Mouse (Mus musculus) erythroblast, embryonic 14.5 days (primary cell): ENCODE data around the gene Pgpep1l. TPM values are rescaled to one million over a fixed set of nuclear protein-coding genes. Genes with fewer than 3 reads are reported as not detected.

Experiments used
- H3K27me3 ChIP-seq: 2 replicates; pipeline ENCODE4 v1.6.1; 2012; ENCODE audit warnings: inconsistent platforms; ENCODE audit not compliant: control insufficient read depth
- H3K36me3 ChIP-seq: 2 replicates; pipeline ENCODE4 v1.6.1; 2012; ENCODE audit warnings: mild to moderate bottlenecking, inconsistent platforms; ENCODE audit not compliant: control insufficient read depth
- H3K4me1 ChIP-seq: 2 replicates; pipeline ENCODE4 v1.6.1; 2012; ENCODE audit warnings: inconsistent platforms; ENCODE audit not compliant: control insufficient read depth
- H3K4me3 ChIP-seq: replicated peaks from 2 replicates; pipeline ENCODE3; 2012; ENCODE audit warnings: moderate library complexity, mild to moderate bottlenecking, inconsistent platforms
- H3K9me3 ChIP-seq: 2 replicates; pipeline ENCODE4 v1.6.1; 2012; ENCODE audit warnings: low read length, inconsistent platforms, mixed read lengths; ENCODE audit not compliant: control insufficient read depth
- GATA1 ChIP-seq: IDR thresholded peaks from 2 replicates; pipeline ENCODE4 v1.6.1; 2012; ENCODE audit warnings: low read length, inconsistent platforms, mixed read lengths
- TAL1 ChIP-seq: IDR thresholded peaks from 3 replicates; pipeline ENCODE4 v1.6.1; 2012; ENCODE audit warnings: low read length, inconsistent platforms, mixed read lengths
- polyA plus RNA-seq: library from polyadenylated mRNA; stranded (reverse); fragments of >175 nt; gene quantifications from 2 replicates; pipeline ENCODE4 v1.2.3, GENCODE M21; 2012

Pgpep1l gene
- polyA plus RNA-seq, 1 experiment = not detected

DNA sequence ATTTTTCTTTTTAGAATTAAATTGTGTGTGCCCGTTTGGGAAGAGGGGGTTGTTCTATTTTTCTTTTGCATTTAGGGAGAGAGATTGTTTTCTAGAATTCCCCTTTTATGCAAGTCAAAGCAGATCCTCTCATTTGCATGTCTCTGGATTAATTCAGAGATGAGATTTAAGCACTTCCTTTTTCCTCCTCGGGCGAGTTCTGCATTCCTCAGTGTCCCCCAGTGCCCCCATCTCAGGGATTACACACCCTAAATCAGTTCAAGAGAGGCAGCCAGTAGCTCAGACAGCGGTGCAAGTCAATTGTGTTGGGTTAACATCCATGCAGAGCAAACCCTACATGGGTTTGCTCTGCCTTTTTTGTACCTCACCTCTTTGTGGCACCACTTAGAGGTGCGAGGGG, 50.2 kb downstream of the Pgpep1l start:
- no peaks in the 10 kb centered on the region for H3K27me3 ChIP-seq
- H3K36me3 ChIP-seq = peaks cover 60% of the 10 kb centered on the region
- TF ChIP-seq TAL1 (no peak), GATA1 (no peak)
- H3K9me3 ChIP-seq = no peaks in the 10 kb centered on the region
- H3K4me1 ChIP-seq = no peaks in the 10 kb centered on the region
- H3K4me3 ChIP-seq = no peak overlapping the region

DNA sequence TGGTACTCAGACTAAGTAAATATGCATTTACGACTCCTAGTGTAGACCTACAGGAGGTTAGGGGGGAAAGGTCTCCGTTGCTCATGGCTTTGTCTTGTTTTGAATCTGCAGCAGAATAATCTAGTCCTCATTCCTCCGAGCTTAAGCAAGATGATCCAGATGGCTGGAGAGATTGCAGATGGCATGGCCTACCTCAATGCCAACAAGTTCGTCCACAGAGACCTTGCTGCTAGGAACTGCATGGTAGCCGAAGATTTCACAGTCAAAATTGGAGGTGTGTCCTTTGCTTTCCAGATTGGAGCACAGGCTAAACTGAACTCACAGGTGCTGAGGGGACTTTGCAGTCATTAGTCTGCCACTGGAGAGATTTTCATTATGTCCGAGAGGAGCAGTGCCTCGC, 52.1 kb downstream of the Pgpep1l start:
- no peak overlapping the region for H3K4me3 ChIP-seq
- H3K9me3 ChIP-seq = no peaks in the 10 kb centered on the region
- H3K36me3 ChIP-seq = peaks cover 67% of the 10 kb centered on the region
- TF ChIP-seq GATA1 = no peak
- TF ChIP-seq TAL1 = no peak
- H3K27me3 ChIP-seq = no peaks in the 10 kb centered on the region
- no peaks in the 10 kb centered on the region for H3K4me1 ChIP-seq

DNA sequence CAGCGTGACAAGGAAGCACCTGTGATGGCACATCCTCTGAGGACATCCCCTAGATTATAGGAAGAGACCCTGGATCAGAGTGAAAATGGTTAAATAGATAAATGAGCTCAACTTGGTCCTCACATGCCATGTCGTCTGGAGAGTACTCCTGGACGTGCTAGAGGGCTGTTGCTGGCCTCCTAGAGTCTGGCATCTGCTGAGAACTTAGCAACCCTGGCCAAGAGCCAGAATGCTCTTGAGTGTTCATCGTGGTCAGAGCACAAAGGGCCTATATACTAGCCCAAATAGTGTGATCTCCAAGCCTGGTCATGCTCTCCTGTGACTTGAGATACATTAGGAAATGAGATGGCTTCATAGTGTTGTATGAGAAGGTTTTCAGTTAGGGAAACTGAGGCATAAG, 53.6 kb downstream of the Pgpep1l start:
- Histone ChIP-seq H3K27me3 (no peaks in the 10 kb centered on the region), H3K36me3 (peaks cover 56% of the 10 kb centered on the region), H3K4me3 (no peak overlapping the region), H3K9me3 (no peaks in the 10 kb centered on the region), H3K4me1 (no peaks in the 10 kb centered on the region)
- no peak for TF ChIP-seq TAL1
- no peak for TF ChIP-seq GATA1

GRCm38 (mm10) chr7:68209039-68209438, 55.0 kb downstream of the Pgpep1l start:
- Histone ChIP-seq H3K4me1 (no peaks in the 10 kb centered on the region), H3K9me3 (no peaks in the 10 kb centered on the region), H3K27me3 (no peaks in the 10 kb centered on the region), H3K4me3 (no peak overlapping the region), H3K36me3 (peaks cover 50% of the 10 kb centered on the region)
- no peak for TF ChIP-seq GATA1
- TF ChIP-seq TAL1 = no peak

DNA sequence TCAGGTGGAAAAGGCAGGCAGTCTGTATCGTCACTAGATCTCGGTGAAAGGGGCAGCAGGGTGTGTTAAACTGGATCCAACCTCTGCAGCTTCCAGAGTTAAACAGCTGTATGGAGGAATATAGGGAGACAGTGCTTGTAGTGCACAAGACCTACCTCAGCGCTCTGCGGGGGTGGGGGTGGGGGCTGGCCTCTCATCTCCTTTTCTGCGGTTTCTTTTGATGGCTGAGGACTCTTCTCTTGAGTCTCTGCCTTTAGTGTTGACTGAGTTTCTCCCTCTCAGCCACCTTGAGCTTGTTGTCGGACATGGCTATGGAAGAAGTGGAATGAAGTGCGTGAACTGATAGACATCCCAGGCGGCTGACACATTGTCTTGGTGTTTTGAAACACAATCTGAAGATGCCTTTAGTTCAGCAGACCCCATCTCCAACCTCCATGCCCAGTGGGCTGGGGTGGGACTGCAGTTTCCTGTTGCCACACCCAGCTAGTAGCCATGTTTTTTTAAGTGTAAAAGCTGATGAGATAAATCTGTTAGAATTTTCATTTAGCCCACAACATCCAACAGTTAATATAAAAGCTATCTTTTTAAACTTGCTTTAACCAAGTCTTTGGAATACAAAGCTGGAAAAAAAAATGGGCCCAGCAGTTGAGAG, 58.1 kb downstream of the Pgpep1l start:
- H3K9me3 ChIP-seq = no peaks in the 10 kb centered on the region
- TF ChIP-seq GATA1 (no peak), TAL1 (no peak)
- no peaks in the 10 kb centered on the region for H3K4me1 ChIP-seq
- H3K36me3 ChIP-seq = peaks cover 50% of the 10 kb centered on the region
- H3K27me3 ChIP-seq = no peaks in the 10 kb centered on the region
- H3K4me3 ChIP-seq = no peak overlapping the region

- no peaks in the 10 kb centered on the region for H3K27me3 ChIP-seq
- H3K9me3 ChIP-seq = no peaks in the 10 kb centered on the region
- H3K4me3 ChIP-seq = no peak overlapping the region
- peaks cover 56% of the 10 kb centered on the region for H3K36me3 ChIP-seq
- TF ChIP-seq GATA1 (no peak), TAL1 (no peak)
- peaks cover 1% of the 10 kb centered on the region; the same call in 1 of the 2 replicates for H3K4me1 ChIP-seq
Observed at GRCm38 (mm10) chr7:68199609-68200008, 64.4 kb downstream of the Pgpep1l start.

DNA sequence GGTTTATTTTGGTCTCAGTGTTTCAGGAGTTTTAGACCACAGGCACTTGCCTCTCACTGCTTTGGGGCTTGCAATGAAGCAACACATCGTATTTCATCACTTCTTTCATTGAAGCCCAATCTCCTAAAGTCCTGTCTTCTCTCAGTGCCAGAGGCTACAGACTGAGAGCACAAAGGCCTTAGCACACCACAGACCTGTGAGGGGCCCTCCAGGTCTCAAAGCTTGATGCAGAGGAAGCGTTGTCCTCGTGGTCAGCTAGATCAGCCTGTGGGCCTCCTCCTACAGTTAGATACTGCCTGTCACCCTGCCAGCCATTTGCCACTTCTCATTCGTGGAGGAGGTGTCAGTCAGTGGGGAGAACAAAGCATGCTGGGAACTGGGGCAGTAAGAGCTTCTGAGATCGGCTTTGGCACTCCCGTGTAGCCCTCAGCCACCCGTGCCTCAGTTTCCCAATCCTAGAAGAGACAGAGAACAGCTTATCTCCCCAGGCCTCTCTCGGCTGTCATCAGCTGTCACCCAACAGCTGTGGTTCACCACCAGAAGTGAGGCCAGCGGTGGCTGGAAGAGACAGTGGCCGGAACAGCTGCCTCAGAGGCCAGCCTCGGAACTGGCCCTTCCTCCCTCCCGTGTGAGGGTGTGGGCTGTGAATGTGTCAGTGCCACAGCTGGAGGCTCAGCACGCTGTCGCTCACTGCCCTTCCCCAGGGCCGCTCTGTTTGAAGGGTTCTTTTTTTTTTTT, 69.9 kb downstream of the Pgpep1l start:
- Histone ChIP-seq H3K36me3 (peaks cover 67% of the 10 kb centered on the region), H3K9me3 (no peaks in the 10 kb centered on the region), H3K4me1 (peaks cover 21% of the 10 kb centered on the region), H3K27me3 (no peaks in the 10 kb centered on the region), H3K4me3 (no peak overlapping the region)
- TF ChIP-seq GATA1 (no peak), TAL1 (no peak)

- peaks cover 33% of the 10 kb centered on the region for H3K4me1 ChIP-seq
- TF ChIP-seq TAL1 = no peak
- no peak for TF ChIP-seq GATA1
- no peak overlapping the region for H3K4me3 ChIP-seq
- peaks cover 63% of the 10 kb centered on the region for H3K36me3 ChIP-seq
- H3K27me3 ChIP-seq = no peaks in the 10 kb centered on the region
- H3K9me3 ChIP-seq = no peaks in the 10 kb centered on the region
Observed at GRCm38 (mm10) chr7:68189691-68190456, 74.2 kb downstream of the Pgpep1l start.

DNA sequence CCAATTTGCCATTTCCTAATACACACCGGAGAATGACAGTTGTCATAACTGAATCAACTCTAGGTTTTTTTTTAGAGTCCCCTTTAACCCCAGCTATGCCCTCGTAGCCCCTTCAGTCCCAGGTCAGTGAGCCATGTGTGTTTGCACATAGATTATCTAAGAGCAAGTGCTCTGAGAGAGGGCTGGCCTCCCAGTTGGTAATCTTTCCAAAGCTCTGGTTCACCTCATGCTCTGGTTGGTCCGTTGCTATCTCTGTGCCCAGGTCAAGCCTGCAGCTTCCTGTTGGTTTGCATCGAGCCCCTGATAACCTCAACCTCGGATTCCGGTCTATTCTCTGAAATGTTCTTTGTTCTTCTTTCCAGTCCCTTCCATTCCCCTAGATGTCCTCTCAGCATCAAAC, 74.8 kb downstream of the Pgpep1l start:
- H3K9me3 ChIP-seq = no peaks in the 10 kb centered on the region
- H3K4me3 ChIP-seq = no peak overlapping the region
- no peaks in the 10 kb centered on the region for H3K27me3 ChIP-seq
- peaks cover 33% of the 10 kb centered on the region for H3K4me1 ChIP-seq
- peaks cover 63% of the 10 kb centered on the region for H3K36me3 ChIP-seq
- TF ChIP-seq GATA1 = no peak
- TF ChIP-seq TAL1 = no peak

Other genes with a start within 250 kb of the Pgpep1l start
- gene Fam169b, start 9.6 kb upstream of the Pgpep1l start, polyA plus RNA-seq = not detected in 2 replicates